Mouse (Mus musculus) erythroblast, adult 5-6 weeks (primary cell): ENCODE measurements around the gene Sohlh2. TPM values are rescaled to one million over a fixed set of nuclear protein-coding genes. Genes with fewer than 3 reads are reported as not detected.
"Not testable (repeated sequence)": the region's sequence is repeated elsewhere in the genome, so short reads cannot be mapped to it uniquely, and the experiment has no call there.

ENCODE experiments used
- ATAC-seq: replicated peaks from 2 replicates; pipeline ENCODE4 v1.8.0; 2016; ENCODE audit warnings: moderate number of reproducible peaks, mild to moderate bottlenecking, moderate TSS enrichment, inconsistent platforms; ENCODE audit not compliant: poor library complexity, low FRiP score, severe bottlenecking
- total RNA-seq, 2 experiments: library from RNA; stranded (forward) in 1 of 2; stranded (reverse) in 1 of 2; fragments of 150-400 nt in 1 of 2; fragments of 200-764, 138-1000 nt in 1 of 2; gene quantifications; 2 replicates each; pipeline versions ENCODE4 v1.2.3 to v1.2.4; 2015 to 2017; ENCODE audit warnings: low replicate concordance in 2 of 2

Gene Sohlh2
- total RNA-seq, 2 experiments from 2014 or later: not detected

DNA sequence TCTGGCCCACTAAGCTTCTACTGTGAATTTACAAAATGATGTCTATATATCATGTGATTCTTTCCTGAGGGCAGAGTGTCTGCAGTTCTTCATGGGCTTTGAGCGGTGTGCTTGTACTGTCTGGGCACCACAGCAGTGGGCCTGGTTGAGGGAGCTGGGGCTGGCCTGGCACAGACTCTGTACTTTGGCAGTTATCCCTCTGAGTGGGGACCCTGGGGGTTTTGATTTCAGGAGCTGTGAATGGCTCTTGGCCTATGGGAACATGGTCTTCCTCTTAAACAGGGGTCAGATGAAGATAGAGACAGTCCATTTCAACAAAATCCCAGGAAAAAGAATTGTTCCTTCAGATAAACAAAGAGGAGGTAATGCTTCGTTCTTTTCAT is 14.5 kb downstream of the Sohlh2 start:
- ATAC-seq: no peak

DNA sequence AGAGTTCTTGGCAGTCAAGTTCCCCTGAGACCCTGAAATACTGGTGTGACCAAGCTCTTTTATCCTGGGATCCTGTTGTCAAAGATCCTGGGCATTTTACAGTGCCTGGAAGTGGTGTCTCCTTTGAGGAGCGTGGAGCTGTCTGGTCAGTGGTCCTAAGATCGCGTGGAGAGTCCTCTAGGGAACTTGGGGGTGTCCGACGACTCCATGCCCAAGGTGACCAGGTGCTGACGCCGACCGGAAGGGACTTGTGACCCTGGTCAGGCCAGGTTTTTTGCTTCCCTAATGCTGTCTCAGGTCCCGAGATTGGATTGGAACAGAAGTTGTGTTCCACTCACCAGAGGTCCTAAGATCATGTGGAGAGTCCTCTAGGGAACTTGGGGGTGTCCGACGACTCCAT is 21.8 kb downstream of the Sohlh2 start:
- ATAC-seq: not testable (repeated sequence)

DNA sequence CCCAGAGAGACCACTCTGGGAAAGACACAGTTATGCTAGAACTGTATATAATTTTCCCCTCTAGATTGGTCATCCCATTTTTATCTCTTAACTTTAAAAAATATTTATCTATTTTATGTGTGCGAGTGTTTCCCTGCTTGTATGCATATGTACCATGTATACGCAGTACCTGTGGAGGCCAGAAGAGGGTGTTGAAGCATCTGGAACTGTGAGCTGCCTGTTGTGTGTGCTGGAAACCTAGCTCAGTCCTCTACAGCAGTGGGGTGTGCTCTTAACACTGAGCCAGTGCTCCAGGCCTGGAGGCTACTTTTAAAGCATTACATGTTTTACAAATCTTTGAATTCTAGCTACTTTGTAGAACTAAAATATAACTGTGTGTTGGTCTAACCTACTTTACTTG is 24.6 kb downstream of the Sohlh2 start:
- ATAC-seq: no peak

DNA sequence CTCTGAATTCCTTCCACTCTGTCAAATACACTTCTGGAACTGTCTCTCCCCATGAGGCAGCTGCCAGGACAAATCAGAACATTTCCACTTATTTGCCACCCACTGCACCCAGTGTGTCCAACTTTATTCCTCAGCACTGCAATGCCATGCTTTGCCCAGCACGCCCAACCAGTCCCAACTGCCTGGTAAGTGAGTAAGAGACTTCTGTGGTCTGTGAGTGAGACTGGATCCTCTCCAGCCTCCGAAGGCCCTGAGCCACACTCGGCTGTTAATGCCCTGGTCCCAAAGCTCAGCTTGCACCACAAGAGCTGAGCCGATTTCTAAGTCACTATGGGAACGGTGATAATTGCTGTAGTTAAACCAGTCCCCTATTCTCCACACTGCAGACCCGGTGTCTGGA is 25.8 kb downstream of the Sohlh2 start:
- no peak for ATAC-seq

DNA sequence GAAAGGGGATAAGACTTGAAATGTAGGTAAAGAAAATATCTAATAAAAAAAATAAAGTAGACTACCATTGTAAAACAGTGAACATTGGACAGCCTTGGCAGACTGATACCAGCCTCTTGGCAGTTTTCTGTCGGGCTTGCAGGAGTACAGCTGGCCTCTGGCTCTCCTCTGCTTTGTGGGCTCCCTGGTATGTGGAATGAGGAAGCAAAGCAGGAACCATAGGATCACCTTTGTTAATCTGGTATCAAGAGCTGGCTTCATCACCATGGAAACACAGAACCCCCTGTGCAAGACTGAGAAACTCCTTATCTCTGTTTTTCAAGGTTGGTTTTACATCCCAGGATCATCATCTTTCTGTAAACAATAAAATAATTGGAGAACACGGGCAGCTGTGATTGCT is 30.4 kb downstream of the Sohlh2 start:
- ATAC-seq: no peak

DNA sequence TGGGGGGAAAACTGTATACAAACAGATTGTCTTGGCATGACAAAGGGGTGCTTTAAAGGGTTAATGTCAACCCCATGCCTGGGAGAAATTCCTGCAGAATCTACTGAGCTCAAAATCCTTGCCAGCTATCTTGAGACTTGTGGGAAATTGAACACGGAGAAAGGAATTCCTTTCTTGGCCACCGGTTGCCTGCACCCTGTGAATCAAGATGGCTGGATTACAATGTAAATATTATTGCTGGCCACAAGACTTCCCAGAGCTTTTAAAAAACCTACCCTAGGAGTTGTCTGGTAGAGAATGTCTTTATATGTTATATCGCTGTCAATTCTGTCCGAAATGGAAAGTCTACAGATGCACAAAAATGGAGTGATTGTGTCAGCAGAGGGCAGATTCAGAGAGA is 32.0 kb downstream of the Sohlh2 start:
- no peak for ATAC-seq

DNA sequence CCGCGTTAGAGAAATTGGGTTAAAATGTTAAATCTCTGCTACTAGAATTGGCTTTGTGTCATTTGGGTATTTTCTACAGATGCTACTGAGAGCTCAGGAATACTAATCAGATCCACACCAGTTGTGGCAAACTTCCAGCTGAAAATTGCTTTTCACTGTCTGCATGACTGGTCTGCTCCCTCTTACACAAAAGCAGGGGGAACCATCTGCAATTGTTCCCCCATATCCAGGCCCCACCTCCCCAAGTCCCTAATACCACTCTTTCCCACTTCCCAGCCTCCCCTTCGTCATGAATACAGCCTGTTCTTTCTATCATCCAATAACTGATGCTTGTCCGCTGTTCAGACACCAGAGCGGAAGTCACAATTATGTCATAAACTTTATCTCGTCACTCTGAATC is 32.6 kb downstream of the Sohlh2 start:
- no peak for ATAC-seq

DNA sequence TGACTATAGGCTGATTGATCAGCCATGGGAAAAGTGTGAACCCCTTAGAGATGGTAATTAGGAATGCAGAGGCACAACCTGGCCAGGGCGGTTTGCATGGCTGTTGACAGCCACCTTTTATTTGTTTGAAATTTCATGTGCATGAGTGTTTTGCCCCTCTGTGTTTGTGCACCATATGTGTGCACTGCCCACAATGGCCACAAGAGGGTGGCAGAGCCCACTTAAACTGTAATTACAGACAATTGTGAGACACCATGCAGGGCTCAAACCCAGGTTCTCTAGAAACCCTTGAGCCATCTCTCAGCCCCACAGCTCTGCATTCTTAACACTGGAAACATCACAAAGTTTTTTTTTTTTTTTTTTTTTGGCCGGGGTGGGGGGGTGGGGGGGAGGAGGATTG is 40.7 kb downstream of the Sohlh2 start:
- ATAC-seq: no peak

DNA sequence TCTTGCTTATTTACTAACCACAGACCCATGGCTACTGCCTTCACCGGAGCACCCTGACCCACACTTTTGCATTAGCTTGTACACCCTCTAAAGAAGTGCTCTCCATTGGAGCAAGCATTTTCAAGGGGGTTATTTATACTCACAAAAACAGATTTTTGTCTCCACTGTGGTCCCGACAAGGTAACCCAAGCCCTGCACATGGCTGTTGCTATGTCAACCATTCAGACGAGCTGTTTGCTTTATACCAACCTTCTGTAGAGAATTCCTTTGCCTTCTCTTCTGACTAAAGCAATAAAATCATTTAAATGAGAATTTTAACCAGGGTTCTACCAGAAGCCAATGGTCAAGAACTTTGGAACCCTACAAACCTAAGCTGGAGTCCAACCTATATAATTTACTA is 42.0 kb downstream of the Sohlh2 start:
- ATAC-seq: no peak

DNA sequence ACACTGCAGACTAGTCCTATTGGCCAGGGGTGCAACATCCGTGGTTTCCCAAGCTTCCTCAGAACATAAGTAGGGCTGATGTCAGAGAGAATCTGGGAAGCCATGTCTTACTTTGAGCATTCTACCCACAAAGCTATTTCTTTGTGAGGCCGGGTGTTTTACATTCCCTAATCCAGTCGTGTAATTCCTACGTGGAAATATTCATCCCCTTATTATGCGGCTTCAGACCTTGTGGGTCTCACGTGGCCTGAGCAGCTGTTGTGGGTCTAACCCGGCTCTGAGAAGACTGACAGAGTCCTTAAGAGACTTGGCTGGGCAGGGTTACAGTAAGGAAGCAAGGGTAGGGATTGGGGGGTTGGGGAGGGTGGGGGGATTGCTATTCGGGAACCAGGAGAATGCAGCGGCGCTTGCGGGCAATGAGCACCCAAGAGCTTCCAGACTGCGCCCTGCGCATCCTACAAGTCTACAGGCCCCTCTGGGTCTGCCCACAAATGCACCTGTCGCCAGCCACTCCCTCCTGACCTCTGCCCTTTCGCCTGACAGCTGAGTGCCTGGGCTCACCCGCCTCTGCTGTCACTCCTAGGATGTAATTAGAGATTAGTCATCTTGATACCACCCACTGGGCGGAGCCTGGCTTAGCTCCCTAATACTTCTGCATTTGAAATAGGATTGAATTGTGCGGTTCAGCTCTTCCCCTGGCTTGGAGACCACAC is 44.8 kb downstream of the Sohlh2 start:
- ATAC-seq: no peak

DNA sequence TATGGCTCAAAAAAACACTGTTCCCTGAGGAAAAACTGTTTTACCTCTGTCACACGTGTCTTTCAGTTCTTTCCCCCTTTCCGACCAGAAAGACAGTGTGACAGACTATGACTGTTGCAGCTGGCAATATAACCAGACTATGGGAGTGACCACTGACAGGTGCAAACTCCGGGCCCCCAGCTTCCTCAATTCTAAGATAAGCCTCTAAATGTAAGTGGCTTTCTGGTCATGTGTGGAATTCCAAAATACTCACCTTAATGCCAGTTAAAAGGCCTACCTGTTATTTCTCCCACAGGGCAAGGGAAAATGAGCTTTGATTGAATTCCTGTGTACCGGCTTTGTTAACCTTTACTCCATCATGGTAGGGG is 45.4 kb downstream of the Sohlh2 start:
- no peak for ATAC-seq

DNA sequence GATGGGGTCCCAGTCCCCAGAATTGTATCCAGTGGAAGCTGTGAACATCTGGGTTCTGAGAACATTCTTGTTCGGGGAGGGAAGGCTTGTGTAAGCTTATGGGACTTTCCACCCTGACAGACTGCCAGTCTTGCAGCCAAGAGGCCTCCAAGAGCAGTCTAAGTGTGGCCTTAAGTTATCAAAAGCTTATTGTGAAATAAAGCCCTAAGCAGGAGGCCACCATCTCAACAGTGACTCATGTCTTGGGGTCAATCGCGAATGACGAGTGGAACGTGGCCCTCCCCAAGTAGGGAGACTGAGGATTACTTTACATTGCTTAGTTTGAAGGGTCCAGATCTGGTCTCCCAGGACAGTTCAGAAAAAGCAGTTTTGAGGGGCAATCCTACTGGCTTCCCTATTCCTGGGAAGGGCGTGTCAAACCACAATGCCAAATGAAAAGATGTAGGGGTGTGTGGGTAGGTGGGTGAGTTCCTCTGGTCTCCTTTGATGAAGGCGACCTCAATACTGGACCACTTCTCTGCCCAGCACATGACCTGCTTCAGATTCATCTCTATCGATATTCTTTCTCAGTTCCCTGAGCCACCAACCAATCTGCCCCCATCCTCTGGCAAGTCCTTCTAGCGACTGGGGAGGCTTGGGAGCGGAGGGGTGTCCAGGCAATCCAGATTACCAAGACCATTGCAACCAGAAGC is 60.0 kb downstream of the Sohlh2 start, which contains the start of gene Dclk1:
Dclk1 (plus strand) TSS at position 635 of the 692 bp plus-strand sequence.
- ATAC-seq: no peak

DNA sequence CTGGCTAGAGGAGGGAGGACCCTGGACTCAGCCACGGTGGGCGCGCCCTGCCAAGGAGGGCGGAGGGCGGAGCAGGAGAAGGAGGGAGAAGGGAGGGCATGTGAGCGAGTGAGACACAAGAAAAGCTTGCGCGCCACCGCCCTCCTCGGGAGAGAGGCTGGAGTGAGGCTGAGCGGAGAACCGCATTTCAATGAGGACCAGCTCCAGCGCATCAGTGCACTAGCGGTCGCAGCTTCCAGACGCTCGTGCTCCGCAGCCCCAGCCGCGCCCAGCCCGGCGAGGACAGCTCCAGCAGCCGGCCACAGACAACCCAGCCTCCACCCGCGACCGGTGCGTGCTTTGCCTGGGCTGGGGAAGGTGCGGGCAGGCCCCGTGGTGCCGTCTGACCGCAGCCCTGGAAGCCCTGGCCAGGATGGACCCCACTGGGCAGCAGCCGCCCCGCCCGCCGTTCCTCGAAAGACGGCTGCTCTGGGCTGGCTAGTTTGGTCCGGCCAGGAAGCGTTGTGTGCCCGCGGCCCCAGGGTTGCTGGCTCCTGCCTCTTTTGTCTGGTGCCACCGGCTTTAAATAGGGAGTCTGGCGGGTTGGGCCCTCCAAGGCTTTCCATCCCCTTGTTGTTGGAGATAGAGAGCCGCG is 60.7 kb downstream of the Sohlh2 start:
- ATAC-seq: no peak

DNA sequence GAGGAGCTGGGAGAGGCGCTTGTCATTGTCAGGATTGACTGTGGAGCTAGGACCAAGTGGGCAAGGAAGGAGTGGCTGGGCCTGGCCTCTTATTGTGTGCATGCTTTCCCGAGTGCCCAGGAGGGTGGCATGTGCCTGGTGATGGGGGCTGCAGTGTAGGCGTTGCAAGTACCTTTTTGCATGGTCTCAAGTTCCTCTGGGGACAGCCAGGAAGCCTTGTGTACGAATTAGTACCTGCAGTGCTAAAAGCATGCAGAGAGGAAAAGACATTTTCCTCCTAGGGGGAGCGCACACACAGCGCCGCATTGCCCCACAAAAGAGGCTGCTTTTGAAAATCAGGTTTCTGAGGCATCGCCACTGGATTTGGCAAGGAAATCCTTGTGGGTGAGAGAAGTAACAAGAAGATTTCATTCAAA is 61.2 kb downstream of the Sohlh2 start:
- ATAC-seq: no peak

DNA sequence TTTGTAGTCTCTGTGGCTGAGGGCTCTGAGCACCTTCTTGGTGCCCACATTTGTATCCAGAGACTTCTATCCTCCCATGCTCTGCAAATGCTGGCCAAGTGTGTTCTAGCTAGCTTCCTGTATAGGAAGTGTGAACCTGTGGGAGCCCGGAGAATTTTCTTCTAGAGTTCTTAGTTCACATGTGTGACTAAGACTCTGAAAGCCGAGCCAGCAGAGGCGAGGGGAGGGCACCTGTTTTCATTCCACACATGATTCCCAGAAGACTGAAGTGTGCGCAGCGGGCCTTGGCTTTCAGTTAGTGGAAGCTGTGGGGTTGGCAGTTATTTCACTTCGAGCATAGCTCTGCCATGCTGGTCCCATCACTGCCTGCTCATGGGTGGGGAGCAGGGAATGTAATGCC is 62.3 kb downstream of the Sohlh2 start:
- ATAC-seq: no peak

DNA sequence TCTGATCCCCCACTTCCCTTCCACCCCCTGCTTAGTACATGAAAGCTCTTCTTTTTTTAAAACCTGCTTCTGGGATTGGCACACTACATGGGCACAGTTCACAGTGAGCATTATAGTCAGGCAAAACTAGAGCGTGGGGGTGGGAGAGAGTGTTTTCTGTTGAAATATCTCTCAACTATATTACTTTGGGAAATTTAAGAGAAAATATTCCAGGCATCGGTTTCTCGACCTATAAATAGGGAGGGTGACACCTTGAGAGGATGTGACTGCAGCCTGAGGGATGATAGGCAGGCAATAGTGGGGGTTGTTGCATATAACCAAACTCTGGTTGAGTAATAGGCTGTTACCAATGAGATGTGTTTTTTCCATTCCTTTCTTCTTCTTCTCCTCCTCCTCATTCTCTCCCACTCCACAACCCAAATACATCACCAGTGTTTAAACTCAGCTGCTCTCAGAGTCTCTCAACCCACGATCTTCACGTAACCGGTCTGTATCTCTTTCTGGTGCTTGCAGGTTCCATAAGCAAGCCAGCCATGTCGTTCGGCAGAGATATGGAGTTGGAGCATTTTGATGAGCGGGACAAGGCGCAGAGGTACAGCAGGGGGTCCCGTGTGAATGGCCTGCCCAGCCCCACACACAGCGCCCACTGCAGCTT is 64.9 kb downstream of the Sohlh2 start:
- no peak for ATAC-seq

DNA sequence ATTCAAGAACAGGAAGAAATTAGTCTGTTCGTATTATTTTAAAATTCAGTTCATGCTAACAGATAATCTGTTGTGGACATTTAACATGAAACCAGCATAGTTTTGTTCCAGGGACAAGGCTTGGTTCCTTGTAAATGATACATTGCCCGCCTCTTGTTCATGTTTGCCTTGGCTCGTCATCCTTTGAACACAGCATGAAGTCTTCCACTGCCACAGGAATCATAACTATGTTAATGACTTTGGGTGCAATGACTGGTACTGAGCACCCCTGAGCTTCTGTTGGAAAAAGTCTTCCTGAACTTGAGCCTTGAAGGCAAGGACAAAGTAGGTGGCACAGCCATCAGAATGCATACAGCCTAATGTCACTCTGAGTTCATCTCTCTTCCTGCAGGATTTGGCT is 66.2 kb downstream of the Sohlh2 start:
- ATAC-seq: no peak

DNA sequence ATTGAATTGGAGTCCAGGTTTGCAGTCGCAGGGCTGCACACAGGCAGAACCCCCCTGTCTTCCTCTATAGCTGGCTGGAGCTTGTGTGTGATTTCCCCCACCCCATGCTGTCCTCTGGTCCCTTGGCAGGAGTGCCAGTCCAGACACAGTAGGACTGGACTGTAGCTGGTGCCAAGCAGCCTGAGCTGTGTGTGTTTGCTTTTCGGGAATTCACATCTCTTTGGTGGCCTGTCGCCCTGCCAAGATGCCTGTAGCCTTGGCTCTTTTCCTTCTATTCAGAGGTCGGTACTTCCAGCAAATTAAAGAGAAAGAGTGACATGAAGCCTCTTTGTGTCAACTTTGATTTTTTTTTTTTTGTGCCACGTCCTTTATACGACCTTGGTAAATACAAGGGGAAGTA is 66.7 kb downstream of the Sohlh2 start:
- no peak for ATAC-seq

DNA sequence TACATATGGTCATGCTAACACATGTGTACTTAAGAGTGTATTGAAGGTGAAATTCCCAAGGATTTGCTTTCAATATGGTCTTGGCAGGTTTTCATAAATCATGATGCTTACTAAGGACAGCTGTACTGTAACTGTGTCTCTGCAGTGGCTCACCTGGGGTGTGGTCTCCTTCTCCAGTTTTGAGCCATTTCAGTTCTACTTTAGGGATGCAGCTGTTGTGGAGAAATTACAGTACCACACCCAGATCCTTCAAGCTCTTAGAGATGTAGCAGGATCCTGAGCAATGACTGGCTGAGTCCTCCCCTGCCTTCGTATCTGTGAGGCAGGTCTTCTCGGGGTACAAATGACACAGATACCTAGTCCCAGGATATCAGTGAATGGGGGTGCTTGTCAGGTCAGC is 68.8 kb downstream of the Sohlh2 start:
- ATAC-seq: no peak
